Mouse (Mus musculus): ENCODE results near the gene Pdcd1. TPM values are rescaled to one million over a fixed set of nuclear protein-coding genes. Genes with fewer than 3 reads are reported as not detected.
A peak's percentile ranks its signal among the peaks of the same experiment; 100 is the strongest.
"Not testable (repeated sequence)": the region's sequence is repeated elsewhere in the genome, so short reads cannot be mapped to it uniquely, and the experiment has no call there.

Gene Pdcd1
- total RNA-seq, 1 experiment from 2014 or later = not detected

GRCm38 (mm10) chr1:94034984-94035743 lies 17.2 kb downstream of the Pdcd1 start:
- peak; percentile 87 for ATAC-seq (replicated peaks; ENCODE audit: insufficient number of reproducible peaks, low FRiP score, low TSS enrichment, poor library complexity, severe bottlenecking)

DNA sequence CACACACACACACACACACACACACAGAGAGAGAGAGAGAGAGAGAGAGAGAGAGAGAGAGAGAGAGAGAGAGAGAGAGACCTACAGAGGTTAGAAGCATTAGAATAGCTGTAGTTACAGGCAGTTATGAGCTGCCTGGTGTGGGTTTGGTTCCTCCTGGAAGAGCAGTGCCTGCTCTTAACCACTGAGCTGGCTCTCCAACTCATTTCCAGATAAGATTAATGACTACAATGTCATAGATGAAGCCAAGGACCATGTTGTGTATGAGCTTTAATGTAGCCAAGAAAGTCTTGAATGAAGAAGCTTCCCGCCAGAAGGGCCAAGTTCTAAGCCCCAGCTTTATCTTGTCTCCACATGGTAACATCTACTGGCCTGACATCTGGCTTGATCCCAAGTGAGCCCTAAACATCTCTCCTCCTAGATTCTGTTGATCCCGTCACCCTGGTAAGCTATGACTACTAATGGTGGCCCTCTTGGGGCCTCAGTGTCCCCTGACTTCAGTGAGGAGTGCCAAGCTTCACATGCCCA lies 19.2 kb downstream of the Pdcd1 start:
- no peak for ATAC-seq (replicated peaks; ENCODE audit: insufficient number of reproducible peaks, low FRiP score, low TSS enrichment, poor library complexity, severe bottlenecking)

GRCm38 (mm10) chr1:94028741-94029140 lies 23.6 kb downstream of the Pdcd1 start:
- no peak for ATAC-seq (replicated peaks; ENCODE audit: insufficient number of reproducible peaks, low FRiP score, low TSS enrichment, poor library complexity, severe bottlenecking)

GRCm38 (mm10) chr1:94027506-94028108 lies 24.7 kb downstream of the Pdcd1 start:
- ATAC-seq (replicated peaks; ENCODE audit: insufficient number of reproducible peaks, low FRiP score, low TSS enrichment, poor library complexity, severe bottlenecking) = no peak

- ATAC-seq (replicated peaks; ENCODE audit: insufficient number of reproducible peaks, low FRiP score, low TSS enrichment, poor library complexity, severe bottlenecking) = no peak
Observed at GRCm38 (mm10) chr1:94020151-94020550, 32.2 kb downstream of the Pdcd1 start, which contains the start of gene Neu4. TSS of gene Neu4 (plus strand) at chr1:94020451.

- no peak for ATAC-seq (replicated peaks; ENCODE audit: insufficient number of reproducible peaks, low FRiP score, low TSS enrichment, poor library complexity, severe bottlenecking)
Observed at GRCm38 (mm10) chr1:94011643-94012042, 40.7 kb downstream of the Pdcd1 start.

DNA sequence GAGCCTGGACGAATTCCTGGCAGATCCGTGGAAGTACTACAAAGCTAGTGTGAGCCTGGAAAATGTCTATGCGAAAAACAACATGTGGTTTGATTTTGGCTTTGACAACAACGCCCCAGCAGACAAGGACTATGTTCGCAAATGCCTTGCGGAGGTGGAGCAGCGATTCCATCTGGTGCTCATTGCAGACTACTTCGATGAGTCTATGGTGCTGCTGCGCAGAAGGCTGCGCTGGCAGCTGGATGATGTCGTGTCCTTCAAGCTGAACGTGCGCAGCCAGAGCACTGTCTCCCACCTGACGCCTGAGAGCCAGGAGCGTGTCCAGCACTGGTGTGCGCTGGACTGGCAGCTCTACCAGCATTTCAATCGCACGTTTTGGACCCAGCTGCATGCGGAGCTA lies 43.5 kb downstream of the Pdcd1 start:
- ATAC-seq (replicated peaks; ENCODE audit: insufficient number of reproducible peaks, low FRiP score, low TSS enrichment, poor library complexity, severe bottlenecking) = not testable (repeated sequence)

- not testable (repeated sequence) for ATAC-seq (replicated peaks; ENCODE audit: insufficient number of reproducible peaks, low FRiP score, low TSS enrichment, poor library complexity, severe bottlenecking)
Observed at GRCm38 (mm10) chr1:94005954-94006506, 46.3 kb downstream of the Pdcd1 start.

DNA sequence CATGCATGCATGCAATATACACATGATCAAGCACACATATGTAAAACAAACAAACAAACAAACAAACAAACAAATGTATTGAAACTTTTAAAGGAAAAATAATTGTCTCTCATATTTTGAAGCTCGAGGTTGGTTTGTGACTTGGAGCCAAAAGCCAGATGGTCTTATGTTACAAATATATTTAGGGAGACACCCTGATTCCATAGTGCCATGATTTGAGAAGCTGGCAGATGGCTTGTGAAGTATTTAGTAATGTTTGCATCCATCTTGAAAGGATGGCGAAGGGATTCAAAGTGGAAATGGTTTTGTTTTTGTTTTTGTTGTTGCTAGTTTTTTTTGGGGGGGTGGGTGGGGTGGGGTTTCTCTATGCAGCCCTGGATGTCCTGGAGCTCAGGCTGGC lies 51.3 kb downstream of the Pdcd1 start:
- no peak for ATAC-seq (replicated peaks; ENCODE audit: insufficient number of reproducible peaks, low FRiP score, low TSS enrichment, poor library complexity, severe bottlenecking)

- not testable (repeated sequence) for ATAC-seq (replicated peaks; ENCODE audit: insufficient number of reproducible peaks, low FRiP score, low TSS enrichment, poor library complexity, severe bottlenecking)
Observed at GRCm38 (mm10) chr1:93991491-93991890, 60.9 kb downstream of the Pdcd1 start.

DNA sequence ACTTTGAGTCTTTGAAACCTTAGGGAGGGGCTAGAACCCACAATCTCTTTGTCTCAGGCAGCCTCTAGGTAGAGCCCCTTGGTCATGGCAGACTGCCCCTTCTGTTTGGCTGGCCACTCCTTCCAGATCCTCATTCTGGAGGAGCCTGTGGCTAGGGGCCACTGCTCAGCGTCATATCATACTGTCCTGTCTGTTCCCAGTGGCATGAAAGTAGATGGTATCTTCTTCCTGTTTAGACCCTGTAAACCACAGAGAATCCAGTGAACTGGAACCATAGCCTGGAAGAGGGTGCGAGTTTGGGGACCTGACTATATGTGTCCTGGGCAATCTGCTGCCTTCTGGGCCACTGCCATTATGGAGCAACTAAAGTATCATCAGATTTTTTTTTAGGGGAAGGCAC lies 61.3 kb downstream of the Pdcd1 start:
- ATAC-seq (replicated peaks; ENCODE audit: insufficient number of reproducible peaks, low FRiP score, low TSS enrichment, poor library complexity, severe bottlenecking) = not testable (repeated sequence)

DNA sequence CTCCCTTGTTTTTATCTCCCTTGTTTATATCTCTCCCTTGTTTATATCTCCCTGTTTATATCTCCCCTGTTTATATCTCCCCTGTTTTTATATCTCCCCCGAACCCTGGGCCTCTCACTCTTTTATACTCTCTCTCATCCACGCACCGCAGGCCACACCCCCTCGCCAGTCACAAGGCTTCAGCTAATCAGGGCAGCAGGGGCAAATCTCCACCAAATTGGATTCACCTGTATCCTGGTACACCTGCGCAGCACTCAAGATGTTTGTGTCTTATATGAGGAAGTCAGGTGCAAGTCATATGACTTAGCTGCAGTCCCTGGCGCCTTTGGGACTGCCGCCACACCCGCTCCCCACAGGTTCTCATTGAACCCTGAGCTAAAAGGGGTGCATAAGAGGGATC lies 62.1 kb downstream of the Pdcd1 start, which contains the start of gene Gal3st2c:
Gene Gal3st2c (plus strand): TSS at position 301 of the 400 bp plus-strand sequence.
- ATAC-seq (replicated peaks; ENCODE audit: insufficient number of reproducible peaks, low FRiP score, low TSS enrichment, poor library complexity, severe bottlenecking) = not testable (repeated sequence)

DNA sequence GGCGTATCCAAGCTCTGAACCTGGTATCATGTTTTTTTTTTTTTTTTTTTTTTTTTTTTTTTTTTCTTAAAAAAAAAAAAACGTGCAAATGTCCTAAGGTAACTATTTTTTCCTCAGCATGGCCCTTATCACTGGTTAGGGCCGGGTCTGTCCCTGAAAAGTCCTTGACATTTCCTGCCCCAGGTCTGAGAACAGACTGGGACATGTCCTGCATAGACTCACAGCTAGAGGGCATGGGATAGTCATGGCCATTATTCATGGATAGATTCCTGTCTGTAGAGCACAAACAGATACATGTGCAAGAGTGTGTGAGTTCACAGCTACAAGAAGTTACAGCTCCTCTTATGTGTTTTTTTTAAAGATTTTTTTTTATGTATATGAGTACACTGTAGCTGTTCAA lies 63.6 kb downstream of the Pdcd1 start:
- ATAC-seq (replicated peaks; ENCODE audit: insufficient number of reproducible peaks, low FRiP score, low TSS enrichment, poor library complexity, severe bottlenecking) = no peak

Other genes with a start within 250 kb of the Pdcd1 start
- gene Ing5, start 248.6 kb downstream of the Pdcd1 start, total RNA-seq (2017) = 31.0 to 39.7 TPM (median 38.6 TPM) in 3 replicates
- 11.0 to 33.9 TPM (median 14.0 TPM) in 3 replicates for gene D2hgdh, start 227.6 kb downstream of the Pdcd1 start, total RNA-seq (2017)
- not detected in 3 replicates for gene Gal3st2, start 191.2 kb downstream of the Pdcd1 start, total RNA-seq (2017)
- gene Gal3st2b, start 134.2 kb downstream of the Pdcd1 start, total RNA-seq (2017) = 0.53 TPM in 1 of 3 replicates, not detected in the others
- gene Gal3st2c, start 62.0 kb downstream of the Pdcd1 start, total RNA-seq (2017) = not detected in 3 replicates
- gene Neu4, start 32.1 kb downstream of the Pdcd1 start, total RNA-seq (2017) = not detected in 3 replicates

Data from monocyte, adult 5-6 weeks (primary cell).